Mouse (Mus musculus) heart, postnatal 0 days (tissue): Measurements from ENCODE around the gene Grid2.

Experiments used
- CTCF ChIP-seq: IDR thresholded peaks from 2 replicates; pipeline ENCODE4 v1.5.1; 2016; ENCODE audit warnings: antibody characterized with exemption, control low read depth, low read depth
- EP300 ChIP-seq: IDR thresholded peaks from 2 replicates; pipeline ENCODE4 v1.6.1; 2016; ENCODE audit warnings: antibody characterized with exemption, low read depth

DNA sequence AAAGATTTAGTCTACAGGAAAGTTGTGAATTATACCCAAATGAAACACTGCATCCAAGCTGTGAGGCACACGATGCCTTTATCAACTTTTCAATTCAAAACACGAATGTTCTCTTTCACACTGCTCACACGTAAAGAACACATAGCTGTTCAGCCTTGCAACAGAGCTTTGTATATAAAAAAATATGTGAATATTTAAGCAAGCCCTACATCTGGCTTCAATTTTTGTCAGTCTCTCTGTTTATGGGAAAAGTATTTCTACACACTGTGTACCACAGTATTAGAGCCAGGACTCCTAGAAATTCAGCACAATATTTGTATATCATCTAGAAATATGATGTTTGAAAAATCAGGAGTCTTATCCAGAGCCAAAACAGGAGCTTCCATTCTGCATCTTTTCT lies 1195.1 kb downstream of the Grid2 start:
- TF ChIP-seq CTCF (no peak), EP300 (no peak)
